Mouse (Mus musculus): ENCODE measurements around the gene Tspan7.

The Tspan7 gene

GRCm38 (mm10) chrX:10546840-10547239 is 61.9 kb downstream of the Tspan7 start:
- no peak for DNase-seq (ENCODE audit: low read depth, low spot score)

DNA sequence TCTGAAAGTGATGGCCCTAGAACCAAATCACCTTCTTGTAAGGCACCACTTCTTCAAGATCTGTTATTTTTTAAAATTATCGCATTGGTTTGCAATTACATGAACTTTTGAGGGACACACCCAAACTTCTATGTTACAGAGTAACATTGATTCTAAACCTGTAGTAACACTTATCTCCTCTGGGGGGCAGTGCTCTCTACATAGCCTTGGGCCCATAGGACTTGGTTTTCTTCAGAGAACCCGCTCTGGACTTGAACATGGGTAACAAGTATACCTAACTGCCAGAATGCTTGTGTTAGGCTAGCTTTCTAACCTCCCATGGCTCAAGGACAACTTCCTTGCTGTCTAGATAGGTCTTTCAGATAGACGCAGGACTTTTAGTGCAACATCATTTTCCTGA is 64.8 kb downstream of the Tspan7 start:
- DNase-seq (ENCODE audit: low read depth, low spot score), result peak; percentile 1

DNA sequence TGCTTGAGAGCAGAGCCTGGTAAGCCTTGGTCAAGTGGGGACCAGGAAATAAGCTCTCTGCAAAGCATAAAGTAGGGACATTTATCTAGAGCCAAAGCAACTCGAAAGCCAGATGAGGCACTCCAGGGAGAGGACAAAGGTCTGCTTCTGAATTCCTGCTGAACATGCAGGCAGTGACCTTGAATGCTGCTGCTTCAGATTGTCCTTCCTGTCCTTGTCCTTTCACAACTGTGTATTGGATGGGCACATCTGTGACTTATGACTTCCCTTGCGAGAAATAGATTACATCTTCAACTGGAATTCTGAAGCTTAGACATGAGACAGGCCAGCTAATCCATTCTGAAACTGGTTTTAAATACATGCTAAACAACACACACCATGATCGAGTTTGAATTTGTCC is 71.9 kb downstream of the Tspan7 start:
- DNase-seq (ENCODE audit: low read depth, low spot score), result no peak

DNA sequence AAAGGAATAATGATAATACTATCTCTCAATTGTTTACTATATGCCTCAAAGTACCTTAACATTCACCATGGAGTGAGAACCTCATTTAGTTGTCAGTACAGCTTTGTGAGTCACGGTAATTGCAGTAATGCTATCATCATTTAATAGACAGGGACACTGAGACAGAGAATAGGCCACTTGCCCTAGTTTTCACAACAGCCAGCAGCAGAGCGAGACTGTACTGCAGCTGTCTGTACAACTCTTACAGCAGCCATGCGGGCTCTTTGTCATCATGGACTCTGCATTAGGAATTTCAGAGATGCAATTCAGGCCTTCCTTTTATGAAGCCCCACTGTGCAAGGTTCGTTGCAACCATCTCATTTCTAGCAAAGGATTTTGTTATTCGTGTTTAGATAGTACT is 72.6 kb downstream of the Tspan7 start:
- no peak for DNase-seq (ENCODE audit: low read depth, low spot score)

GRCm38 (mm10) chrX:10558625-10559024 is 73.7 kb downstream of the Tspan7 start:
- no peak for DNase-seq (ENCODE audit: low read depth, low spot score)

- DNase-seq (ENCODE audit: low read depth, low spot score), result no peak
Measured at GRCm38 (mm10) chrX:10565811-10566210, 80.9 kb downstream of the Tspan7 start.

GRCm38 (mm10) chrX:10574523-10574922 is 89.6 kb downstream of the Tspan7 start:
- DNase-seq (ENCODE audit: low read depth, low spot score), result no peak

DNA sequence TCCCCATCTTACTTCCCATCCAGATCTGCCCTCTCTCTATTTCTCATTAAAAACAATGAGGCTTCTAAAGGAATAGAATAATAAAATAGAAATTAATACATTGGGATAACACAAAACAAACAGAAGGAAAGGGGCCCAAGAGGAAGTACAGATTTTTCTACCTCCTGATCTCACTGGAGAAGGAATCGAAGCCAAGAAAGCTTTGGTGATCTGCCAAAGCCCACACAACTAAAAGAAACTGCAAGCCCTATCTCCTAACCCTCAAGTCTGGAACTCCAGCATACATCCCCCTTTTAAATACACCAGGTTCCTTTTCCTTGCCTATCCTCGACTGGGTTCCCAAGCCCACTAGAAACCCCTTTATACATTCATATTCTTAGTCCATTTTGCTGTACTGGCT is 90.4 kb downstream of the Tspan7 start:
- no peak for DNase-seq (ENCODE audit: low read depth, low spot score)

DNA sequence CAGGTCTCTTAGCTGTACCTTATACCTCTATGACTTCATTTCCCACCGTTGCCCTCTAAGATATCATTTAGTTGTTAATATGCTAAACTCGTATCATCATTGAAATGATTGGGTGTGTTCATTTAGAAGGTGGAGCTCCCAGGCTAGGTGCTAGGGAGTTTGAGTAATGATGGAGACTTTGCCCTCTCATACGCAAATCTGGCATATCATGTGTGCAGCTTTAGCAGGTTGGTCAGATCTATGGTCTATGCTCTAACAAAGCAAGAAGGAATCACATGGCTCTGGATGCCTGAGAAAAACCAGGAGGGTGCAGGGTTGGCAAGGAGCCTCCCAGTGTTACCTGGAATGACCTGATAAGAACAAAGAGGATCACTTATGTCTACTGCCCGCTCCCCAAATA is 91.4 kb downstream of the Tspan7 start:
- DNase-seq (ENCODE audit: low read depth, low spot score), result no peak

DNA sequence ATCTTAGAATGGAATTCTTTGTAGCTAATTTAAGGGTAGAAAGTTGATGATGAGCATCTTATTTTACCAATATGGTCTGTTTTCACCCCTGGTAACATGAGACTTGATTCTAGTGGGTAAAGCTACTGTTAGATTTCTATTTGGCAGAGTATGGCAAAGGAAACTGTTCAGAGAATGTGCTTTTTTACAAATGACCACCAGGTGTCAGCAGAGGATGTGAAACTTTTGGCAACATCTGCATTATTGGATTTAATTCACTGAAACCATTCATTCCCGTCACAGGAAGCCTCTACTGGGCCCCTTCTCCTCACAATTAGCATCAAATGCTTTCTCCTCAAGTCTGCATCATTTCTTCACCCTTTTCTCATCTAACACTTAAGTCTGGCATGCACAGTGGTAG is 92.4 kb downstream of the Tspan7 start:
- peak; percentile 13 for DNase-seq (ENCODE audit: low read depth, low spot score)

DNA sequence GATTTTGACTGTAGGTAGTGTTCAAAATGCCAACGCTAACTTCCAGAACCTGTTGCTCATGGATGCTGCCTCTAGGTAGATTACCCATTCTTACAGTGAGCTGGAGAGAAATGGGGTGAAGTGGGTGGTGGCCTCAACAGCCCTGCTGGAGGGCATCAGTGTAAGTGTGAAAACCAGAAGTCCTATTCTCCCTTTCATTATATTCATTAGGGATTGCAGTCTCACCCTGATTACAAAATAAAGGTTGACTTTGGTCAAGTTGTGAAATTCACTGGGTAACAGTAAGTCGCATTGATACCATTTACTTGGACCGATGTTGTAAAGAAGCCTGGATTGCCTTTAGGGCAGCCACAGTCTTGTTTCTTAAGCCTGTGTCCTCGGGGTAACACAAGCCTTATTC is 97.8 kb downstream of the Tspan7 start:
- DNase-seq (ENCODE audit: low read depth, low spot score), result no peak

- DNase-seq (ENCODE audit: low read depth, low spot score), result peak; percentile 1
Measured at GRCm38 (mm10) chrX:10592244-10592643, 107.3 kb downstream of the Tspan7 start.

GRCm38 (mm10) chrX:10593561-10593960 is 108.6 kb downstream of the Tspan7 start:
- no peak for DNase-seq (ENCODE audit: low read depth, low spot score)

GRCm38 (mm10) chrX:10617119-10617518 is 132.2 kb downstream of the Tspan7 start:
- DNase-seq (ENCODE audit: low read depth, low spot score), result no peak

GRCm38 (mm10) chrX:10641062-10641461 is 156.1 kb downstream of the Tspan7 start:
- DNase-seq (ENCODE audit: low read depth, low spot score), result no peak
